Mouse (Mus musculus): ENCODE data around the gene Map3k5. TPM values are rescaled to one million over a fixed set of nuclear protein-coding genes. Genes with fewer than 3 reads are reported as not detected.

Gene Map3k5
- polyA plus RNA-seq, 1 experiment from 2014 or later = 1.8 TPM

- no peaks in the 10 kb centered on the region for H3K9me3 ChIP-seq (ENCODE audit: control insufficient read depth, low read length)
- no peak overlapping the region for H3K4me2 ChIP-seq
- DNase-seq (ENCODE audit: low spot score) = no peak
- no peak overlapping the region for H3K4me3 ChIP-seq (ENCODE audit: low read depth, low read length)
- 80% methylated on average over 9 of the region's 9 CpGs for WGBS
- H3K27ac ChIP-seq (ENCODE audit: low read depth, low read length) = no peak overlapping the region
- H3K27me3 ChIP-seq (replicated peaks; ENCODE audit: control insufficient read depth, insufficient read depth, low read length) = no peaks in the 10 kb centered on the region
- H3K4me1 ChIP-seq (replicated peaks; ENCODE audit: control insufficient read depth, insufficient read depth, low read length) = no peaks in the 10 kb centered on the region
- no peaks in the 10 kb centered on the region for H3K36me3 ChIP-seq (ENCODE audit: control insufficient read depth, insufficient read depth, low read length)
- no peak overlapping the region for H3K9ac ChIP-seq (ENCODE audit: low read depth, low read length)
- no peak for ATAC-seq (replicated peaks; ENCODE audit: low FRiP score)
Observed at GRCm38 (mm10) chr10:19987736-19988135, 53.5 kb downstream of the Map3k5 start.

- no peak overlapping the region for H3K4me2 ChIP-seq
- H3K27me3 ChIP-seq (replicated peaks; ENCODE audit: control insufficient read depth, insufficient read depth, low read length) = no peaks in the 10 kb centered on the region
- H3K36me3 ChIP-seq (ENCODE audit: control insufficient read depth, insufficient read depth, low read length) = no peaks in the 10 kb centered on the region
- H3K9ac ChIP-seq (ENCODE audit: low read depth, low read length) = no peak overlapping the region
- DNase-seq (ENCODE audit: low spot score) (peak; percentile 23), ATAC-seq (replicated peaks; ENCODE audit: low FRiP score) (no peak)
- H3K4me3 ChIP-seq (ENCODE audit: low read depth, low read length) = no peak overlapping the region
- H3K27ac ChIP-seq (ENCODE audit: low read depth, low read length) = no peak overlapping the region
- no peaks in the 10 kb centered on the region for H3K9me3 ChIP-seq (ENCODE audit: control insufficient read depth, low read length)
- WGBS = 84% methylated on average over 6 of the region's 6 CpGs
- H3K4me1 ChIP-seq (replicated peaks; ENCODE audit: control insufficient read depth, insufficient read depth, low read length) = no peaks in the 10 kb centered on the region
Observed at GRCm38 (mm10) chr10:19989986-19990385, 55.7 kb downstream of the Map3k5 start.

- DNase-seq (ENCODE audit: low spot score) (no peak), ATAC-seq (replicated peaks; ENCODE audit: low FRiP score) (no peak)
- Histone ChIP-seq H3K27ac (ENCODE audit: low read depth, low read length) (no peak overlapping the region), H3K9ac (ENCODE audit: low read depth, low read length) (no peak overlapping the region), H3K4me3 (ENCODE audit: low read depth, low read length) (no peak overlapping the region), H3K36me3 (ENCODE audit: control insufficient read depth, insufficient read depth, low read length) (no peaks in the 10 kb centered on the region), H3K4me2 (no peak overlapping the region), H3K9me3 (ENCODE audit: control insufficient read depth, low read length) (no peaks in the 10 kb centered on the region), H3K4me1 (replicated peaks; ENCODE audit: control insufficient read depth, insufficient read depth, low read length) (no peaks in the 10 kb centered on the region), H3K27me3 (replicated peaks; ENCODE audit: control insufficient read depth, insufficient read depth, low read length) (no peaks in the 10 kb centered on the region)
- 67% methylated on average over 6 of the region's 6 CpGs for WGBS
Observed at GRCm38 (mm10) chr10:19990638-19991037, 56.4 kb downstream of the Map3k5 start.

GRCm38 (mm10) chr10:19991237-19991865 lies 57.1 kb downstream of the Map3k5 start:
- no peak for ATAC-seq (replicated peaks; ENCODE audit: low FRiP score)
- Histone ChIP-seq H3K36me3 (ENCODE audit: control insufficient read depth, insufficient read depth, low read length) (no peaks in the 10 kb centered on the region), H3K27me3 (replicated peaks; ENCODE audit: control insufficient read depth, insufficient read depth, low read length) (no peaks in the 10 kb centered on the region), H3K27ac (ENCODE audit: low read depth, low read length) (no peak overlapping the region), H3K4me2 (no peak overlapping the region), H3K4me1 (replicated peaks; ENCODE audit: control insufficient read depth, insufficient read depth, low read length) (no peaks in the 10 kb centered on the region), H3K9me3 (ENCODE audit: control insufficient read depth, low read length) (no peaks in the 10 kb centered on the region), H3K4me3 (ENCODE audit: low read depth, low read length) (no peak overlapping the region), H3K9ac (ENCODE audit: low read depth, low read length) (no peak overlapping the region)
- 71% methylated on average over 3 of the region's 3 CpGs for WGBS
- no peak for DNase-seq (ENCODE audit: low spot score)

- ATAC-seq (replicated peaks; ENCODE audit: low FRiP score) (no peak), DNase-seq (ENCODE audit: low spot score) (no peak)
- Histone ChIP-seq H3K9ac (ENCODE audit: low read depth, low read length) (no peak overlapping the region), H3K4me1 (replicated peaks; ENCODE audit: control insufficient read depth, insufficient read depth, low read length) (no peaks in the 10 kb centered on the region), H3K9me3 (ENCODE audit: control insufficient read depth, low read length) (no peaks in the 10 kb centered on the region), H3K27me3 (replicated peaks; ENCODE audit: control insufficient read depth, insufficient read depth, low read length) (no peaks in the 10 kb centered on the region), H3K4me2 (no peak overlapping the region), H3K36me3 (ENCODE audit: control insufficient read depth, insufficient read depth, low read length) (no peaks in the 10 kb centered on the region), H3K4me3 (ENCODE audit: low read depth, low read length) (no peak overlapping the region), H3K27ac (ENCODE audit: low read depth, low read length) (no peak overlapping the region)
- WGBS = 48% methylated on average over 3 of the region's 3 CpGs
Observed at GRCm38 (mm10) chr10:19991866-19992252, 57.6 kb downstream of the Map3k5 start.

GRCm38 (mm10) chr10:19994469-19995450 lies 60.5 kb downstream of the Map3k5 start:
- no peaks in the 10 kb centered on the region for H3K9me3 ChIP-seq (ENCODE audit: control insufficient read depth, low read length)
- H3K9ac ChIP-seq (ENCODE audit: low read depth, low read length) = no peak overlapping the region
- 62% methylated on average over 14 of the region's 14 CpGs for WGBS
- H3K4me2 ChIP-seq = no peak overlapping the region
- no peaks in the 10 kb centered on the region for H3K4me1 ChIP-seq (replicated peaks; ENCODE audit: control insufficient read depth, insufficient read depth, low read length)
- no peak for DNase-seq (ENCODE audit: low spot score)
- no peaks in the 10 kb centered on the region for H3K36me3 ChIP-seq (ENCODE audit: control insufficient read depth, insufficient read depth, low read length)
- H3K27me3 ChIP-seq (replicated peaks; ENCODE audit: control insufficient read depth, insufficient read depth, low read length) = no peaks in the 10 kb centered on the region
- no peak for ATAC-seq (replicated peaks; ENCODE audit: low FRiP score)
- no peak overlapping the region for H3K4me3 ChIP-seq (ENCODE audit: low read depth, low read length)
- H3K27ac ChIP-seq (ENCODE audit: low read depth, low read length) = no peak overlapping the region

- 76% methylated on average over 3 of the region's 3 CpGs for WGBS
- Histone ChIP-seq H3K9me3 (ENCODE audit: control insufficient read depth, low read length) (no peaks in the 10 kb centered on the region), H3K27me3 (replicated peaks; ENCODE audit: control insufficient read depth, insufficient read depth, low read length) (no peaks in the 10 kb centered on the region), H3K9ac (ENCODE audit: low read depth, low read length) (no peak overlapping the region), H3K4me2 (no peak overlapping the region), H3K27ac (ENCODE audit: low read depth, low read length) (no peak overlapping the region), H3K36me3 (ENCODE audit: control insufficient read depth, insufficient read depth, low read length) (no peaks in the 10 kb centered on the region), H3K4me3 (ENCODE audit: low read depth, low read length) (no peak overlapping the region), H3K4me1 (replicated peaks; ENCODE audit: control insufficient read depth, insufficient read depth, low read length) (no peaks in the 10 kb centered on the region)
- ATAC-seq (replicated peaks; ENCODE audit: low FRiP score) (no peak), DNase-seq (ENCODE audit: low spot score) (no peak)
Observed at GRCm38 (mm10) chr10:19996151-19996550, 61.9 kb downstream of the Map3k5 start.

GRCm38 (mm10) chr10:19999703-20000407 lies 65.6 kb downstream of the Map3k5 start:
- Histone ChIP-seq H3K9me3 (ENCODE audit: control insufficient read depth, low read length) (no peaks in the 10 kb centered on the region), H3K36me3 (ENCODE audit: control insufficient read depth, insufficient read depth, low read length) (no peaks in the 10 kb centered on the region), H3K9ac (ENCODE audit: low read depth, low read length) (no peak overlapping the region), H3K4me3 (ENCODE audit: low read depth, low read length) (no peak overlapping the region), H3K27ac (ENCODE audit: low read depth, low read length) (no peak overlapping the region), H3K4me2 (no peak overlapping the region), H3K4me1 (replicated peaks; ENCODE audit: control insufficient read depth, insufficient read depth, low read length) (no peaks in the 10 kb centered on the region), H3K27me3 (replicated peaks; ENCODE audit: control insufficient read depth, insufficient read depth, low read length) (no peaks in the 10 kb centered on the region)
- DNase-seq (ENCODE audit: low spot score) (no peak), ATAC-seq (replicated peaks; ENCODE audit: low FRiP score) (no peak)
- 63% methylated on average over 4 of the region's 4 CpGs for WGBS

All from liver, embryonic 11.5 days (tissue).